Mouse (Mus musculus) midbrain, postnatal 0 days (tissue): ENCODE results near the gene Stil. TPM values are rescaled to one million over a fixed set of nuclear protein-coding genes. Genes with fewer than 3 reads are reported as not detected.

Experiments
- ATAC-seq: fragments of 200-750 bp; cut with Nextera tagmentation; 2 replicates; pipeline ENCODE4 v1.8.0; 2017; ENCODE audit warnings: moderate number of reproducible peaks, mild to moderate bottlenecking, moderate TSS enrichment, moderate library complexity; ENCODE audit not compliant: low FRiP score
- DNase-seq: peaks from one replicate; pipeline ENCODE4 v3.0.0-alpha.2; 2015; ENCODE audit warnings: low spot score
- H3K27ac ChIP-seq: fragments of 300-500 bp; sonication (generic); 2 replicates; pipeline ENCODE4 v1.5.1; 2014; ENCODE audit warnings: low read depth, mild to moderate bottlenecking, low read length, mixed read lengths
- H3K27me3 ChIP-seq: fragments of 300-500 bp; sonication (generic); 2 replicates; pipeline ENCODE4 v1.6.1; 2014; ENCODE audit warnings: low read length, control low read depth, mixed read lengths; ENCODE audit not compliant: insufficient read depth
- H3K36me3 ChIP-seq: fragments of 300-500 bp; sonication (generic); 2 replicates; pipeline ENCODE4 v1.6.1; 2014; ENCODE audit warnings: low read length, control low read depth, mixed read lengths; ENCODE audit not compliant: insufficient read depth
- H3K4me1 ChIP-seq: fragments of 300-500 bp; sonication (generic); 2 replicates; pipeline ENCODE4 v1.6.1; 2014; ENCODE audit warnings: mild to moderate bottlenecking, control low read depth, antibody characterized with exemption, low read length, mixed read lengths; ENCODE audit not compliant: insufficient read depth
- H3K4me2 ChIP-seq: fragments of 300-500 bp; sonication (generic); 2 replicates; pipeline ENCODE4 v1.6.1; 2014; ENCODE audit warnings: low read depth, mild to moderate bottlenecking, low read length, mixed read lengths; ENCODE audit not compliant: poor library complexity, severe bottlenecking
- H3K4me3 ChIP-seq: fragments of 300-500 bp; sonication (generic); 2 replicates; pipeline ENCODE4 v1.5.1; 2014; ENCODE audit warnings: low read depth, mild to moderate bottlenecking, low read length, moderate library complexity
- H3K9ac ChIP-seq: fragments of 300-500 bp; sonication (generic); replicated peaks from 2 replicates; pipeline ENCODE4 v1.6.1; 2014; ENCODE audit warnings: mild to moderate bottlenecking, low read length, moderate library complexity, mixed read lengths; ENCODE audit not compliant: poor library complexity, severe bottlenecking
- H3K9me3 ChIP-seq: fragments of 300-500 bp; sonication (generic); 2 replicates; pipeline ENCODE4 v1.6.1; 2016; ENCODE audit warnings: low read length, control low read depth
- CTCF ChIP-seq: IDR thresholded peaks from 2 replicates; pipeline ENCODE4 v1.5.1; 2016; ENCODE audit warnings: antibody characterized with exemption, mild to moderate bottlenecking
- WGBS: fragments of 180-500 bp; shearing (Covaris S2); extraction: QIAGEN DNeasy Blood & Tissue Kit; methylation state at CpG from one replicate; pipeline ENCODE4 v1.1.7; 2014; 5-methylcytosine and 5-hydroxymethylcytosine counted together
- polyA plus RNA-seq: library from polyadenylated mRNA; unstranded; fragments of >200 nt; fragmentation: Nextera tagmentation; extraction: Ambion mirVana; gene quantifications from 2 replicates; pipeline ENCODE4 v1.2.1, GENCODE M21; 2015
- total RNA-seq: library from RNA; depleted of rRNA; stranded (reverse); fragments of >200 nt; gene quantifications from 2 replicates; pipeline ENCODE4 v1.2.3, GENCODE M21; 2014

Stil gene
- total and polyA plus RNA-seq, 2 experiments from 2014 or later: 1.4 to 1.9 TPM

DNA sequence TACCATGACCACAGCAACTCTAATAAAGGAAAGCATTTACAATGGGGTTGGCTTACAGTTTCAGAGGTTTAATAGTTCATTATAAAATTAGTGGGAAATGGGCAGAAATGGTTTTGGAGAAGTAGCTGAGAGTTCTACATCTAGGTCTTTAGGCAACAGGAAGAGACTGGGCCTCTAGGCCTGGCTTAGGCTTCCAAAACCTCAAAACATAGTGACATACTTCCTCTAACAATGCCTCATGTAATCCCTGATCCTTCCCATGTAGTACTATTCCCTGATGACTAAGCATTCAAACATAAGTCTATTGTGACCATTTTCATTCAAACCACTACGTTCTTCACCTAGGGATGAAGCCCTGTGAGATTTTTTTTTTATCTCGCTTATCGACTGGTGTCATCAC, 5.7 kb upstream of the Stil start:
- 84% methylated on average over 3 of the region's 3 CpGs for WGBS
- Histone ChIP-seq H3K9me3 (no peaks in the 10 kb centered on the region), H3K4me1 (no peaks in the 10 kb centered on the region), H3K9ac (no peak overlapping the region), H3K36me3 (no peaks in the 10 kb centered on the region), H3K27ac (no peak overlapping the region), H3K27me3 (no peaks in the 10 kb centered on the region), H3K4me3 (no peak overlapping the region), H3K4me2 (no peak overlapping the region)
- ATAC-seq (no peak), DNase-seq (no peak)
- TF ChIP-seq CTCF: no peak

DNA sequence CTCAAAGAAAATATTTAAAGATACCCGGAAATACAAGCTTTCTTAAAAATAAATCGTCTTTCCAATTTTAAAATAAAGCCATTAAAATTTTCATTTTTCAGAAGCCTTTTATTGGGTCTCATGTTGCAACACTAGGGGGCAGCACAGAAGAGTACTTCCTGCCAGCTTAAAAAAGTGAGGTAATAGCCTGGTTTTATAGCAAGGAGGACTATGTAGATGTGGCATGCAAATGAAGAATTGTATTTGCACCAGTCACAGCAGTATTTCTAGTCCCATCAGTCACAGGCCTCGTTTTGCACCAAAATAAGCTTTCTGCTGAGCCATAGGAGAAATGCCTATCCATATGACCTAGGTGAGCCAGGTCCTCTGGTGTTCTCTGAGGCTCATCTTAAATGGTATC, 2.9 kb upstream of the Stil start:
- Histone ChIP-seq H3K4me3 (no peak overlapping the region), H3K36me3 (no peaks in the 10 kb centered on the region), H3K27me3 (no peaks in the 10 kb centered on the region), H3K9ac (no peak overlapping the region), H3K9me3 (no peaks in the 10 kb centered on the region), H3K27ac (no peak overlapping the region), H3K4me1 (0 out of 2 replicates have a peak, but pooled peaks cover 4% of the 10 kb centered on the region), H3K4me2 (no peak overlapping the region)
- no peak for ATAC-seq
- peak; percentile 73 for TF ChIP-seq CTCF
- WGBS: 49% methylated on average over 3 of the region's 3 CpGs
- peak; percentile 40 for DNase-seq

DNA sequence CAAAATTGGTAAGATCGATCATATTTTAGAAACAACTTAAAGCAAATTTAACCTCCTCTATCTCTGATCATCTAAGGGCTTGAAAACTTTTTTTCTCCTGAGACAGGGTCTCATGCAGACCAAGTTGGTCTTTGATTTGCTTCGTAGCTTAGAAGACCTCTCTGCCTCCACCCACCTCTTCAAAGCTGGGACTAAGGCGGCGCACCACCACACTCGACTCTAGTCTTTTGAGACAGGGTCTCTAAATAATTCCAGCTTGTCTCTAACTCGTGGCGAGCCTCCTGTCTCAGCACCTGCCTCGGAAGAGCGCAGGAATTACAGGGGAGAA, 550 bp upstream of the Stil start:
- Histone ChIP-seq H3K4me2 (peak overlapping the region; percentile 89), H3K36me3 (no peaks in the 10 kb centered on the region), H3K4me1 (0 out of 2 replicates have a peak, but pooled peaks cover 4% of the 10 kb centered on the region), H3K4me3 (peak overlapping the region; percentile 57), H3K27me3 (no peaks in the 10 kb centered on the region), H3K9me3 (no peaks in the 10 kb centered on the region), H3K9ac (peak overlapping the region; percentile 60), H3K27ac (peak overlapping the region; percentile 85)
- ATAC-seq: peak; percentile 44
- no peak for DNase-seq
- TF ChIP-seq CTCF: no peak
- 9% methylated on average over 9 of the region's 9 CpGs for WGBS

DNA sequence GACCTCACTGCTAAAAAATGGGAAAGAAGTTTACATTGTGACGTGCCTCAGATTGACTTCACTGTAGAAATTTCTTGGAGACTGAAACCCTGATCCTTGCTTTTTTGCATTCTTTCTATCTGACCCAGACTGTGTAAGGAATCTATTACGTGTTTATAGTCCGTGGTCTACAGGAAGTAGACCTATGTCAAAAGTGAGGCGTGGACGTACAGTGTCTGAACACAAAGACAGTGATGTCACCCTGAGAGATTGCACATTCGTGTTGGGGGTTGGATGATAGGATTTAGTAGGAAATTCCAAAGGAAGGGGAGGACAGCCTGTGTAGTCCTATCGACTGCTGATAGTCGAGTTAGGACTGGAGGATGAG, 453 bp downstream of the Stil start:
- no peaks in the 10 kb centered on the region for H3K36me3 ChIP-seq
- no peaks in the 10 kb centered on the region for H3K27me3 ChIP-seq
- H3K4me1 ChIP-seq: 0 out of 2 replicates have a peak, but pooled peaks cover 4% of the 10 kb centered on the region
- no peak overlapping the region for H3K27ac ChIP-seq
- no peaks in the 10 kb centered on the region for H3K9me3 ChIP-seq
- peak; percentile 1 for DNase-seq
- H3K4me3 ChIP-seq: peak overlapping the region; percentile 57
- 2% methylated on average over 8 of the region's 8 CpGs for WGBS
- ATAC-seq: peak; percentile 24; the same call in 1 of the 2 replicates
- H3K9ac ChIP-seq: peak overlapping the region; percentile 48; the same call in 1 of the 2 replicates
- H3K4me2 ChIP-seq: peak overlapping the region; percentile 89
- TF ChIP-seq CTCF: no peak

DNA sequence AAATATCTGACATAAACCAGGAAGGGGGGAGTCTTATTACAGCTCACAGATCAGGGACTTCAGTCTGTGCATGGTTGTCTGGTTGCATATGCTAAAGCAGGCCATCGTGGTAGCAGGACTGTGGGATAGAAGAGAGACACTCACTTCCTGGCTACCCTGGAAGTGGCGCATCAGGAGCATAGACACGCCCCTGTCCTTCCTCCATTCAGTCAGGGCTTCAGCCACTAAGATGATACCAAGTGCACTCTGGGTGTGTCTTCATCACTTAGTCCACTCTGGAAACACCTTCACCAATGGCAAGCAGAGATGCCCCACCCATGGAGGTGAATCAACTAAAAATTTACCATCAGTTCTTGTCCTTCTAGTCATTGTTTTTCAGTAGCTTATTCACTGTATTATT, 14.3 kb downstream of the Stil start:
- ATAC-seq (no peak), DNase-seq (no peak)
- Histone ChIP-seq H3K36me3 (no peaks in the 10 kb centered on the region), H3K9me3 (no peaks in the 10 kb centered on the region), H3K4me1 (no peaks in the 10 kb centered on the region), H3K4me2 (no peak overlapping the region), H3K9ac (no peak overlapping the region), H3K27me3 (no peaks in the 10 kb centered on the region), H3K27ac (no peak overlapping the region), H3K4me3 (no peak overlapping the region)
- TF ChIP-seq CTCF: no peak
- 95% methylated on average over 3 of the region's 3 CpGs for WGBS

DNA sequence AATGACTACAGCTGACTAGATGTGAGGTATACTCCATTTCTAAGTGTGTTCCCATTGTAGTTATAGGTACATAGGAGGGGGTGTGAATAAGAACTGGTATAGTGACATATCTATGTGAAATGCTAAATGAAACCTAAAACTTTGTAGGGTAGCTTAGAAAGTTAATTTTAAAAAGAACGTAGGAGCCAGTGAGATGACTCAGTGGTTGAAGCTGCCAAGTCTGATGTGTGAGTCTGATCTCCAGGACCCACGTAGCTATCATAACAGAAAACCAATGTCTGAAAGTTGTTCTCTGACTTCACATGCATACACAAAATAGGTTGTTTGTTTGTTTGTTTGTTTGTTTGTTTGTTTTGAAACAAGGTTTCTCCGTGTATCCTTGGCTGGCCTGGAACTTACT, 20.0 kb downstream of the Stil start:
- H3K4me2 ChIP-seq: no peak overlapping the region
- H3K27ac ChIP-seq: no peak overlapping the region
- no peaks in the 10 kb centered on the region for H3K36me3 ChIP-seq
- ATAC-seq: no peak
- H3K27me3 ChIP-seq: no peaks in the 10 kb centered on the region
- TF ChIP-seq CTCF: no peak
- H3K4me1 ChIP-seq: no peaks in the 10 kb centered on the region
- DNase-seq: no peak
- 94% methylated on average over 3 of the region's 3 CpGs for WGBS
- H3K4me3 ChIP-seq: no peak overlapping the region
- H3K9ac ChIP-seq: no peak overlapping the region
- H3K9me3 ChIP-seq: no peaks in the 10 kb centered on the region
